Mouse (Mus musculus): ENCODE data around the gene Cep164. TPM values are rescaled to one million over a fixed set of nuclear protein-coding genes. Genes with fewer than 3 reads are reported as not detected.

The Cep164 gene
- polyA plus RNA-seq, 1 experiment: 33.7 TPM

DNA sequence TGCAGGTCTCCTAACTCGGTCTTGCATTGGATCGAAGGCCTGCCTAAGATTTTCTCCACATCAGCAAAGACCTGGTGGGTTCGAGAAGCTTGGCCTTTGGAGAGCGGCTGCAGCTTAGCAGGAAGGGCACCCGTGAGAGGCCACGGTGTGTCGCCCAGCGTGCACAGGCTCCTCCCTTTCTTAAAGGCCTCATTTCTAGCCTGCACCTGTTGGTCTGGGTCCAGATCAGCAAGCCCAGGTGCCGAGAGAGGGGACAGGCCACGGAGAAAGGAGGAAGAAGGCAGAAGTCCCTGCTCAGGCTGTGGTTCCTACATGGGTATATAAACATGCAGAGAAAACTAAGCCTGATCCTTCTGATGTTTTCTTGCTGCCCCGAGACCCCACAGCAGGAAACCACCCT is 21.2 kb downstream of the Cep164 start:
- 77% methylated on average over 11 of the region's 11 CpGs for WGBS
- H3K4me1 ChIP-seq (ENCODE audit: control insufficient read depth, insufficient read depth, low read length): no peaks in the 10 kb centered on the region

DNA sequence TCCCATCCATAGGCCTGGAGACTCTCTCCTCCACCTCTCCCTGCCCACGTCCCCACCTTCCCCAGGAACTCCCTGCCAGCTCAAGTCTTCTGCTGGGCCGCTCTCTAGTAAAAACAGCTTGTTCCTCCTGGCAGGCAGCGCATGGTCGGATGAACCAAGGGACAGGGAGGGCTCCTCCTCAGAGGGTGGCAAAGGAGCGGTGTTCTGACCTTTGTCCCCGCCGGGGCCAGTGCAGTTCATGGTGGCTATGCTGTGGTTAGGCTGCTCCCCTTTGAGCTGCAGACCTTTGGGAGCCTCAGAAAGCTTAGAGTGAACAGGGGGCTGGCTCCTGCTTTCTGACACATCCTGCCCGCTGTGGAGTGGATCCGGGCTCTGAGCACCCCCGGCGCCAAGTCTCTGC is 21.6 kb downstream of the Cep164 start:
- 93% methylated on average over 11 of the region's 11 CpGs for WGBS
- H3K4me1 ChIP-seq (ENCODE audit: control insufficient read depth, insufficient read depth, low read length): no peaks in the 10 kb centered on the region
- TF ChIP-seq CTCF (IDR thresholded peaks at IDR 0.05; ENCODE audit: control insufficient read depth, insufficient read depth, low read length): no peak
- no peak for TF ChIP-seq POLR2A (IDR thresholded peaks at IDR 0.05; ENCODE audit: borderline replicate concordance, control insufficient read depth, low read depth, low read length)
- no peak overlapping the region for H3K27ac ChIP-seq (ENCODE audit: control insufficient read depth, insufficient read depth, low read depth, low read length, poor library complexity)
- no peak overlapping the region for H3K4me3 ChIP-seq (replicated peaks; ENCODE audit: control insufficient read depth, low read depth, low read length)

More for the DNA sequence above, 21.2 kb downstream of the Cep164 start:
- H3K4me3 ChIP-seq (replicated peaks; ENCODE audit: control insufficient read depth, low read depth, low read length): no peak overlapping the region
- no peak overlapping the region for H3K27ac ChIP-seq (ENCODE audit: control insufficient read depth, insufficient read depth, low read depth, low read length, poor library complexity)
- TF ChIP-seq POLR2A (IDR thresholded peaks at IDR 0.05; ENCODE audit: borderline replicate concordance, control insufficient read depth, low read depth, low read length): no peak
- no peak for TF ChIP-seq CTCF (IDR thresholded peaks at IDR 0.05; ENCODE audit: control insufficient read depth, insufficient read depth, low read length)

DNA sequence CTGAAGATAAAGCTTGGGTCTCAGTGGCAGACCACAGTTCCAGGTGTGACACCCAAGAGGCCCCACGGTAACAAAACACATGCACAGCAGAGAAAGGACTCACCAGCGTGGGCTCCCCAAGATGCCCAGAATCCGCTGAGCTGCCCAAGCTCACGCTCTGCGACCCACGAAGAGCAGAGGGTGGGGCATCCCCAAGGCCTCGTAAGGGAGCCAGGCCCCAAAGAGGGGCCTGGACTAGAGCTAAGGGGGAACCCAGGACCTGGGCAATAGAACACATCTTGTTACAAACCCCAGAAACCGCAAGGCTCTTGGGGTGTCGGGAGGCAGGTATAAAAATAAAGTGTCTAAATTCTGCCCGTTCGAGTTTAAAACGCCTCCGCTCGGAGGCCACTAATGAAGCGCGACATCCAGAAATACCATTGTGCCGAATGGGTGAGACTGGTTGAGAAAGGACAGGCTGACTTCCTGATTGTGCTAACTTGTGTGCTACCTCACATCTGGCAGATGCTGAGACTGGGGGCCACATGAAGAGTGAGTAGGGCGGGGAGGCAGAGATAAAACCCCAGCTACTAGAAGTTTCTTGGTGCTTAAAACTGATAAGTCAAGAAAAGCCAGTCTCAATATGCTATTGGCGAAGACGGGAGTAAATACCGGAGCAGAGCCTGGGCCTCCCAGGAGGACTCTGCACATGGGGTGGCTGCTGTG is 25.3 kb downstream of the Cep164 start:
- H3K4me1 ChIP-seq (ENCODE audit: control insufficient read depth, insufficient read depth, low read length): no peaks in the 10 kb centered on the region
- WGBS: 77% methylated on average over 21 of the region's 21 CpGs
- H3K4me3 ChIP-seq (replicated peaks; ENCODE audit: control insufficient read depth, low read depth, low read length): no peak overlapping the region
- no peak overlapping the region; the same call in 1 of the 2 replicates for H3K27ac ChIP-seq (ENCODE audit: control insufficient read depth, insufficient read depth, low read depth, low read length, poor library complexity)
- TF ChIP-seq POLR2A (IDR thresholded peaks at IDR 0.05; ENCODE audit: borderline replicate concordance, control insufficient read depth, low read depth, low read length): no peak
- no peak for TF ChIP-seq CTCF (IDR thresholded peaks at IDR 0.05; ENCODE audit: control insufficient read depth, insufficient read depth, low read length)

DNA sequence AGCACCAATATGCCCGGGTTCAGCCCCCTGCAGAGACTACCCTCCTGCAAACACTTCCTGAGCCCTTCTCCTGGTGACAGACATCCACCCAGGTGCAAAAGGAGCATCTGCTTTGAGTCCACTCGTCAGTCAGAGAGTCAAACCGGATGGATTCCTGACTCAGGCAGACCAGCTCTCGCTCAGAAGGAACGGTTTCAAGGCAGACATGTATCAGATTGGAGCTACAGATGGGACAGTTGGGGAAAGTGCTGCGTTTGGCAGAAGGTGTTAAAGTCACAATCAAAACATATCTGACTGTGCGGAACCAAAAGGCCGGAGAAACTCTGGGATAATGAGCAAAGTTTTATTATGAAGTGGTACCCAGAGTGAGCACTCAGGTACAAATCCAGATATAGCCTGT is 29.1 kb downstream of the Cep164 start:
- WGBS: 83% methylated on average over 8 of the region's 8 CpGs
- Histone ChIP-seq H3K27ac (ENCODE audit: control insufficient read depth, insufficient read depth, low read depth, low read length, poor library complexity) (no peak overlapping the region), H3K4me3 (replicated peaks; ENCODE audit: control insufficient read depth, low read depth, low read length) (no peak overlapping the region), H3K4me1 (ENCODE audit: control insufficient read depth, insufficient read depth, low read length) (no peaks in the 10 kb centered on the region)
- no peak for TF ChIP-seq CTCF (IDR thresholded peaks at IDR 0.05; ENCODE audit: control insufficient read depth, insufficient read depth, low read length)
- no peak for TF ChIP-seq POLR2A (IDR thresholded peaks at IDR 0.05; ENCODE audit: borderline replicate concordance, control insufficient read depth, low read depth, low read length)

DNA sequence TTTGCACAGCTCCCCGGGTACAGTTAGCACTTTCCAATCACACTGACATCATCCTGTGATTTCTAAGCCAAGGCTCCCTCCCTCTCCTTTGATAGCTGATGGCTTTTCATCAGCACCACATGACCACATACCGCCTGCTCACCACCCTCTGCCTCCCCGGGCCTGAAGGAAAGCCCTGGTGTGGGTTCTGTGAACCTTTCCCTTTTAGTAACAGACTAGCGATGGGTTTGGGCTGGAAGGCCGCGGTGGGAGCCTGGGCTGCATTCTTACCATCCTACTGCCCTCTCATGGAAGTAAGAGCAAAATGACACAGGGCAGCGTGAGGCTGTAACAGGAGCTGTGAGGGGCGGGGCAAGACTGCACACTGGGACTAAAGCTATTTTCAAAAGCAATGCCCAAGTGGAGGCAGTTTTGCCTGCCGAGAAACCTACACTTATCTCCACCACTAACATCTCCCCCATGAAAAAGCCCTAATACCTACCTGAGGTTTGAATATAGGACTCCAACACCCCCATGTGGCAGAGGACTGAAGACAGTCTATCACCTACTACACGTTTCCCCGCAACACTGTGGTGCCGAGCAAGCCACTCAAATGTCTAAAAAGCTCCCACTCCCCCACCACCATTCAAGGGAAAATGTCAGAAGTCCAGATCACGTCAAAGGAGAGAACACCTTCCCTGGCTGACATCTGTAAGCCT is 29.9 kb downstream of the Cep164 start:
- H3K4me1 ChIP-seq (ENCODE audit: control insufficient read depth, insufficient read depth, low read length): no peaks in the 10 kb centered on the region
- 51% methylated on average over 13 of the region's 13 CpGs for WGBS
- TF ChIP-seq POLR2A (IDR thresholded peaks at IDR 0.05; ENCODE audit: borderline replicate concordance, control insufficient read depth, low read depth, low read length) (no peak), CTCF (IDR thresholded peaks at IDR 0.05; ENCODE audit: control insufficient read depth, insufficient read depth, low read length) (no peak)
- no peak overlapping the region for H3K4me3 ChIP-seq (replicated peaks; ENCODE audit: control insufficient read depth, low read depth, low read length)
- H3K27ac ChIP-seq (ENCODE audit: control insufficient read depth, insufficient read depth, low read depth, low read length, poor library complexity): no peak overlapping the region

DNA sequence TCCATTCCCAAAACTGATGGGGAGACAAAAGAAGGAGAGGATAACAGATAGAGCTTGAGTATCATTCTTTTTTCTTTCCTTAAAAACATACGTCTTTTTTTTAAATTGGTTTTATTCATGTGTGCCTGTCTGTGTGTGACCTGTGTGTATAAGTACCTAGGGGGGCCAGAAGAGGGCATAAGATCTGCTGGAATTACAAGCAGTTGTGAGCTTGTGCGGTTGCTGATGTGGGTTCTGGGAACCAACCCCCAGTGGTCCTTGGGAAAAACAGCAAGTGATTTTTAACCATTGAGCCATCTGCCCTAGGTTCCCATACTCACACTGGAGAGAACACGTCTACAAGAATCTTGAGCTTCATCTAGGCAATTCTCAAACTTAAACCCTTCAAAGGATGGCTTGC is 31.2 kb downstream of the Cep164 start:
- WGBS: 78% methylated on average over 3 of the region's 3 CpGs
- no peak for TF ChIP-seq CTCF (IDR thresholded peaks at IDR 0.05; ENCODE audit: control insufficient read depth, insufficient read depth, low read length)
- TF ChIP-seq POLR2A (IDR thresholded peaks at IDR 0.05; ENCODE audit: borderline replicate concordance, control insufficient read depth, low read depth, low read length): no peak
- Histone ChIP-seq H3K4me1 (ENCODE audit: control insufficient read depth, insufficient read depth, low read length) (no peaks in the 10 kb centered on the region), H3K4me3 (replicated peaks; ENCODE audit: control insufficient read depth, low read depth, low read length) (no peak overlapping the region), H3K27ac (ENCODE audit: control insufficient read depth, insufficient read depth, low read depth, low read length, poor library complexity) (no peak overlapping the region)

DNA sequence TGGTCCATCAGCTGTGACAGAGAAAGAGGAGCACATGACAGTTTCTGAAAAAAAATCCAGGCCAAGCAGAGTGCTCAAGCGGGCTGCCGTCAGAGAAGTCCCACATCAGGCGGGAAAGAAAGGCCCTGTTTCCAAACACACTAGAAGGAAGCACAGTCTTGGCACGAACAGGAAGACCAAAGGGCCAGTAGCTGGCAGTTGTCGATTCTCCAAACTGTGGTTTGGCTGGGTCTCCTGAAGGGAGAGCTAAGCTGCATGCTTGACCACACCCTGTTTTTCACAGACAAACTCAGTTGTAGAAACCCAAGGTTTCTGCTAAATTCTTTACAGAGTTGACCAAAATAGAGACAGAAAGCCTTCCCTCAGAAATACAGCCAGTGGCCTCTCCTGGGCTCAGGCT is 32.8 kb downstream of the Cep164 start:
- Histone ChIP-seq H3K4me1 (ENCODE audit: control insufficient read depth, insufficient read depth, low read length) (no peaks in the 10 kb centered on the region), H3K27ac (ENCODE audit: control insufficient read depth, insufficient read depth, low read depth, low read length, poor library complexity) (no peak overlapping the region), H3K4me3 (replicated peaks; ENCODE audit: control insufficient read depth, low read depth, low read length) (no peak overlapping the region)
- WGBS: 34% methylated on average over 5 of the region's 5 CpGs
- no peak for TF ChIP-seq CTCF (IDR thresholded peaks at IDR 0.05; ENCODE audit: control insufficient read depth, insufficient read depth, low read length)
- TF ChIP-seq POLR2A (IDR thresholded peaks at IDR 0.05; ENCODE audit: borderline replicate concordance, control insufficient read depth, low read depth, low read length): no peak

DNA sequence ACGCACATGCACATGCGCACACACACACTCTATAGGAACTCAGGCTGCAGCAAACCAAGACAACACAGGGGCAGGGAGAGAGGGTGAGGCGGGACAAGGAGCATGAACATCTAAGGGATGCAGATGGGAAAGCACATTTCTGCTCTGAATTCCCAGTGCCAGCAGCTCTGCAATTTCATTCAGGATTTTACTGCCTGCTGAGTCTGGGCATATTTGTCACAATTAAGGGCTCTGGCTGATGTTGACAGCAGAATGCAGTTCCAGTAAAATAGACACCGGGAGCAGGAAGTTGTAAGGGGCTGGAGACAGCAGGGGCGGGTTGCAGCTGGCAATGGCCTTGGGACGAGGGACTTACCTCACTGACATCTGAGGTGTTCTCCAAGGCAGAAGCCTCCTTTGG is 34.8 kb downstream of the Cep164 start:
- Histone ChIP-seq H3K4me3 (replicated peaks; ENCODE audit: control insufficient read depth, low read depth, low read length) (no peak overlapping the region), H3K4me1 (ENCODE audit: control insufficient read depth, insufficient read depth, low read length) (no peaks in the 10 kb centered on the region), H3K27ac (ENCODE audit: control insufficient read depth, insufficient read depth, low read depth, low read length, poor library complexity) (no peak overlapping the region)
- 85% methylated on average over 6 of the region's 6 CpGs for WGBS
- no peak for TF ChIP-seq CTCF (IDR thresholded peaks at IDR 0.05; ENCODE audit: control insufficient read depth, insufficient read depth, low read length)
- no peak for TF ChIP-seq POLR2A (IDR thresholded peaks at IDR 0.05; ENCODE audit: borderline replicate concordance, control insufficient read depth, low read depth, low read length)
